Mouse (Mus musculus) spleen, adult 2 months (tissue): ENCODE measurements around the gene Lat. TPM values are rescaled to one million over a fixed set of nuclear protein-coding genes. Genes with fewer than 3 reads are reported as not detected.

Experiments
- DNase-seq, 2 experiments: peaks; one replicate each; pipeline versions ENCODE4 v3.0.0 to v3.0.0-alpha.2; 2012 to 2021; ENCODE audit warnings: low spot score in 2 of 2, low read depth in 1 of 2
- H3K27ac ChIP-seq: fragments of 200-500 bp; 2 replicates; pipeline ENCODE4 v1.5.1; 2012; ENCODE audit warnings: low read length, inconsistent platforms; ENCODE audit not compliant: insufficient read depth
- H3K27me3 ChIP-seq: fragments of 200-500 bp; 2 replicates; pipeline ENCODE4 v1.6.1; 2012; ENCODE audit warnings: mild to moderate bottlenecking, moderate library complexity, low read length, inconsistent platforms; ENCODE audit not compliant: control insufficient read depth, insufficient read depth
- H3K36me3 ChIP-seq: fragments of 200-500 bp; 2 replicates; pipeline ENCODE4 v1.6.1; 2012; ENCODE audit warnings: mild to moderate bottlenecking, low read length, inconsistent platforms; ENCODE audit not compliant: control insufficient read depth, insufficient read depth
- H3K4me1 ChIP-seq: fragments of 200-500 bp; 2 replicates; pipeline ENCODE4 v1.6.1; 2011; ENCODE audit warnings: inconsistent platforms; ENCODE audit not compliant: control insufficient read depth, insufficient read depth, insufficient read length
- H3K4me3 ChIP-seq: fragments of 200-500 bp; 2 replicates; pipeline ENCODE4 v1.5.1; 2011; ENCODE audit warnings: mild to moderate bottlenecking, inconsistent platforms; ENCODE audit not compliant: insufficient read depth, insufficient read length; ENCODE audit errors: extremely low read depth
- CTCF ChIP-seq: fragments of 200-500 bp; IDR thresholded peaks from 2 replicates; pipeline ENCODE4 v1.5.1; 2011; ENCODE audit warnings: mild to moderate bottlenecking, inconsistent platforms; ENCODE audit not compliant: insufficient read depth, insufficient read length, insufficient replicate concordance; ENCODE audit errors: extremely low read depth
- POLR2A ChIP-seq: fragments of 200-500 bp; IDR thresholded peaks from 2 replicates; pipeline ENCODE4 v1.6.1; 2011; ENCODE audit warnings: low read depth, low read length, inconsistent platforms
- WGBS: fragments of 180-500 bp; shearing (Covaris S2); methylation state at CpG from one replicate; pipeline ENCODE4 v1.1.7; 2018; 5-methylcytosine and 5-hydroxymethylcytosine counted together
- polyA plus RNA-seq: library from polyadenylated mRNA; depleted of rRNA; stranded (reverse); fragments of >200 nt; gene quantifications from 2 replicates; pipeline ENCODE4 v1.2.3, GENCODE M21; 2012; rRNA removed

Lat gene
- polyA plus RNA-seq: 164 and 223 TPM in 2 replicates

- peak within 1 kb of the TSS; percentile 72 for H3K27ac ChIP-seq
- DNase-seq: peak; percentile 58 to 81
- H3K27me3 ChIP-seq: no peaks in the 10 kb centered on the region
- H3K4me3 ChIP-seq: peak within 1 kb of the TSS; percentile 56
- WGBS: 6% methylated on average over 13 of the region's 13 CpGs
- H3K36me3 ChIP-seq: peaks cover 36% of the 10 kb centered on the region
- peaks cover 19% of the 10 kb centered on the region; the same call in 1 of the 2 replicates for H3K4me1 ChIP-seq
- TF ChIP-seq POLR2A (peak; percentile 35; the same call in 1 of the 2 replicates), CTCF (no peak)
Observed at GRCm38 (mm10) chr7:126369393-126369792, at the start of gene Lat. Lat (minus strand) TSS chr7:126369570.

- Histone ChIP-seq H3K4me1 (peaks cover 20% of the 10 kb centered on the region; the same call in 1 of the 2 replicates), H3K4me3 (no peak overlapping the region), H3K27ac (peak overlapping the region; percentile 91), H3K27me3 (no peaks in the 10 kb centered on the region), H3K36me3 (no peaks in the 10 kb centered on the region)
- 27% methylated on average over 3 of the region's 3 CpGs for WGBS
- no peak for DNase-seq
- no peak for TF ChIP-seq CTCF
- no peak for TF ChIP-seq POLR2A
Observed at GRCm38 (mm10) chr7:126418496-126418895, 49.1 kb upstream of the Lat start.

GRCm38 (mm10) chr7:126417606-126418005 lies 48.2 kb upstream of the Lat start:
- Histone ChIP-seq H3K27ac (peak overlapping the region; percentile 91), H3K4me3 (no peak overlapping the region), H3K4me1 (peaks cover 20% of the 10 kb centered on the region; the same call in 1 of the 2 replicates), H3K36me3 (peaks cover 4% of the 10 kb centered on the region), H3K27me3 (no peaks in the 10 kb centered on the region)
- TF ChIP-seq POLR2A (no peak), CTCF (no peak)
- no peak for DNase-seq
- WGBS: 74% methylated on average over 4 of the region's 4 CpGs

- Histone ChIP-seq H3K4me1 (peaks cover 20% of the 10 kb centered on the region; the same call in 1 of the 2 replicates), H3K4me3 (no peak overlapping the region), H3K36me3 (peaks cover 4% of the 10 kb centered on the region), H3K27me3 (no peaks in the 10 kb centered on the region), H3K27ac (peak overlapping the region; percentile 91)
- peak in 1 of 2 experiments; percentile 49 for DNase-seq
- 29% methylated on average over 8 of the region's 8 CpGs for WGBS
- TF ChIP-seq CTCF (no peak), POLR2A (no peak)
Observed at GRCm38 (mm10) chr7:126417045-126417444, 47.7 kb upstream of the Lat start.

GRCm38 (mm10) chr7:126416615-126417014 lies 47.2 kb upstream of the Lat start:
- H3K4me1 ChIP-seq: peaks cover 20% of the 10 kb centered on the region; the same call in 1 of the 2 replicates
- peak; percentile 75 to 83 for DNase-seq
- H3K27me3 ChIP-seq: no peaks in the 10 kb centered on the region
- peaks cover 6% of the 10 kb centered on the region for H3K36me3 ChIP-seq
- no peak overlapping the region for H3K4me3 ChIP-seq
- WGBS: 16% methylated on average over 2 of the region's 2 CpGs
- H3K27ac ChIP-seq: peak overlapping the region; percentile 91
- TF ChIP-seq CTCF: no peak
- peak; percentile 32; the same call in 1 of the 2 replicates for TF ChIP-seq POLR2A

- H3K4me3 ChIP-seq: peak within 1 kb of the TSS; percentile 65
- H3K4me1 ChIP-seq: peaks cover 20% of the 10 kb centered on the region; the same call in 1 of the 2 replicates
- TF ChIP-seq POLR2A (peak; percentile 89), CTCF (no peak)
- WGBS: 50% methylated on average over 6 of the region's 6 CpGs
- no peaks in the 10 kb centered on the region for H3K27me3 ChIP-seq
- DNase-seq: peak in 1 of 2 experiments; percentile 83
- H3K36me3 ChIP-seq: peaks cover 18% of the 10 kb centered on the region
- peak within 1 kb of the TSS; percentile 91 for H3K27ac ChIP-seq
Observed at GRCm38 (mm10) chr7:126414725-126415124, 45.4 kb upstream of the Lat start, which contains the start of gene Cd19. Cd19 (minus strand) TSS chr7:126414889.

- H3K27me3 ChIP-seq: no peaks in the 10 kb centered on the region
- peaks cover 23% of the 10 kb centered on the region for H3K36me3 ChIP-seq
- peaks cover 4% of the 10 kb centered on the region; the same call in 1 of the 2 replicates for H3K4me1 ChIP-seq
- 92% methylated on average over 4 of the region's 4 CpGs for WGBS
- no peak overlapping the region for H3K27ac ChIP-seq
- no peak for TF ChIP-seq POLR2A
- no peak for TF ChIP-seq CTCF
- no peak for DNase-seq
- H3K4me3 ChIP-seq: no peak overlapping the region
Observed at GRCm38 (mm10) chr7:126411061-126411460, 41.7 kb upstream of the Lat start.
